Mouse (Mus musculus): ENCODE data around the gene Il6st.
"Not testable (repeated sequence)": the region's sequence is repeated elsewhere in the genome, so short reads cannot be mapped to it uniquely, and the experiment has no call there.

The Il6st gene

GRCm38 (mm10) chr13:112463868-112464625, at the start of gene Il6st:
Il6st (plus strand) TSS chr13:112464070.
- peak; percentile 97 for DNase-seq

GRCm38 (mm10) chr13:112415896-112416295, 48.0 kb upstream of the Il6st start:
- DNase-seq, result no peak

GRCm38 (mm10) chr13:112416410-112417162, 47.3 kb upstream of the Il6st start:
- DNase-seq, result no peak

- no peak for DNase-seq
Measured at GRCm38 (mm10) chr13:112417163-112417523, 46.7 kb upstream of the Il6st start.

- DNase-seq, result no peak
Measured at GRCm38 (mm10) chr13:112417861-112418423, 45.9 kb upstream of the Il6st start.

- DNase-seq, result no peak
Measured at GRCm38 (mm10) chr13:112418595-112418994, 45.3 kb upstream of the Il6st start.

GRCm38 (mm10) chr13:112424212-112424611, 39.7 kb upstream of the Il6st start:
- DNase-seq, result no peak

GRCm38 (mm10) chr13:112424635-112425034, 39.2 kb upstream of the Il6st start:
- DNase-seq, result no peak

- DNase-seq, result no peak
Measured at GRCm38 (mm10) chr13:112425181-112425654, 38.7 kb upstream of the Il6st start.

GRCm38 (mm10) chr13:112426265-112427135, 37.4 kb upstream of the Il6st start:
- DNase-seq, result no peak

GRCm38 (mm10) chr13:112427136-112427470, 36.8 kb upstream of the Il6st start:
- DNase-seq, result not testable (repeated sequence)

GRCm38 (mm10) chr13:112427521-112427920, 36.3 kb upstream of the Il6st start:
- no peak for DNase-seq

- no peak for DNase-seq
Measured at GRCm38 (mm10) chr13:112433271-112433670, 30.6 kb upstream of the Il6st start.

- no peak for DNase-seq
Measured at GRCm38 (mm10) chr13:112435241-112436075, 28.4 kb upstream of the Il6st start.

- no peak for DNase-seq
Measured at GRCm38 (mm10) chr13:112436288-112436687, 27.6 kb upstream of the Il6st start.

GRCm38 (mm10) chr13:112438001-112438868, 25.6 kb upstream of the Il6st start:
- DNase-seq, result no peak

GRCm38 (mm10) chr13:112439105-112439818, 24.6 kb upstream of the Il6st start:
- DNase-seq, result no peak

GRCm38 (mm10) chr13:112439917-112440361, 23.9 kb upstream of the Il6st start:
- peak; percentile 40 for DNase-seq

- no peak for DNase-seq
Measured at GRCm38 (mm10) chr13:112440668-112441067, 23.2 kb upstream of the Il6st start.

- no peak for DNase-seq
Measured at GRCm38 (mm10) chr13:112442867-112443529, 20.9 kb upstream of the Il6st start.

Data from kidney, adult 18-20 months (tissue).